Mouse (Mus musculus): ENCODE measurements around the gene Stx6.

DNA sequence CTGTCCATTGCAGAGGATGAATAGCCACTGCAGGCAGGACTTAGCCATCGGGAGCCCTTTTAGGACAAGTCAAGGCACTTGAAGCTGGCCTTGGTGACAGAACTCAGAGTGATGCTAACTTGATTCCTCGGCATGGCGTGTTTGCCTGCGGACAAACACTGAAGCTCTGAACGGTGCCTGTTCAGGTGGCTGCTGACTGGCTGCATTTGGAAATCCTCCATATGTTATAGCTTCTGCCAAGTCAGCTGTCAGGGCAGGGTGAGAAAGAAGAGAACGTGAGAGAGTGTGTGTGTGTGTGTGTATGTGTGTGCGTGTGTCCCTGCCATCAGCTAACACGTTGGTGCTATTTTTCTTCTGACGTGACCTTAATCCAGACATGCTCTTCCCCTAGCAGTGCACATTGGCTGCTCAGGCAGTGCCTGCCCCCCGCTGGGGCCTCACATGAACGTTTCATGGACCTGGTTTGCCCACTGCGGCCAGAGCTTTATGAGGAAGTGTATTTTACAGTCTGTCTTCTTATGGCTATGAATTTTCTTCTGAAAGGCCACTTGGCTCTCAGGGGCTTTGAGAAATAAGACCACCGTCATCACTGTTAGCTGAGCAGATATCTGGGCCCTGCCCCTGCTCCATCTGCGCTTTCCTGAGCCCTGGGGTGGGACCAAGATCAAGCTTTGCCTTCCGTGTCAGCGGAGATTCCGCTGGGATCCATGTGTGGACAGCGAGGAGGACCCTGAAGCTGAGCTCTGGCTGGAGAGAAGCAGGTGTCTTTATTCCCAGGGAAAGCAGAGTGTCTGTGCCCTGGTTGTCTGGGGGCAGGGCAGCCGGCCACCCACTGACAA lies 47.5 kb downstream of the Stx6 start:
- TF ChIP-seq FLI1 (IDR thresholded peaks at IDR 0.05; ENCODE audit: low read length) (no peak), GATA1 (IDR thresholded peaks at IDR 0.05; ENCODE audit: borderline replicate concordance, low read length) (no peak)
